Mouse (Mus musculus) C2C12 (cell line): ENCODE results near the gene Tmsb15b1.

Experiments used
- CEBPB ChIP-seq: IDR thresholded peaks from one replicate; pipeline ENCODE4 v1.6.1; 2011; ENCODE audit warnings: low read depth, mild to moderate bottlenecking, control low read depth, moderate library complexity
- CTCF ChIP-seq: IDR thresholded peaks from one replicate; pipeline ENCODE4 v1.5.1; 2011; ENCODE audit not compliant: control insufficient read depth, insufficient read depth, insufficient read length
- MAX ChIP-seq: IDR thresholded peaks from one replicate; pipeline ENCODE4 v1.6.1; 2011; ENCODE audit warnings: mild to moderate bottlenecking, control low read depth
- MYOD1 ChIP-seq: IDR thresholded peaks from one replicate; pipeline ENCODE4 v1.6.1; 2011; ENCODE audit warnings: low read depth; ENCODE audit not compliant: control insufficient read depth, insufficient read length
- USF1 ChIP-seq: IDR thresholded peaks from one replicate; pipeline ENCODE4 v1.6.1; 2011; ENCODE audit warnings: low read depth, mild to moderate bottlenecking, control low read depth, moderate library complexity

- TF ChIP-seq CTCF, result no peak
- TF ChIP-seq USF1, result no peak
- no peak for TF ChIP-seq CEBPB
- no peak for TF ChIP-seq MYOD1
- no peak for TF ChIP-seq MAX
These were observed 1.9 kb upstream of the Tmsb15b1 start for GRCm38 (mm10) chrX:136978616-136979015.
